Mouse (Mus musculus): Measurements from ENCODE around the gene Gm21885.

The Gm21885 gene

GRCm38 (mm10) chr11:94318056-94318455 is 36.4 kb downstream of the Gm21885 start:
- DNase-seq (ENCODE audit: low read depth, low spot score) = no peak

GRCm38 (mm10) chr11:94320969-94321930 is 39.6 kb downstream of the Gm21885 start:
- no peak for DNase-seq (ENCODE audit: low read depth, low spot score)

- peak; percentile 96 for DNase-seq (ENCODE audit: low read depth, low spot score)
These were observed 40.3 kb downstream of the Gm21885 start, which contains the start of gene Luc7l3 for GRCm38 (mm10) chr11:94321931-94322400. TSS of gene Luc7l3 (minus strand) at chr11:94321988.

- no peak for DNase-seq (ENCODE audit: low read depth, low spot score)
These were observed 41.0 kb downstream of the Gm21885 start for GRCm38 (mm10) chr11:94322636-94323035.

- DNase-seq (ENCODE audit: low read depth, low spot score) = no peak
These were observed 41.7 kb downstream of the Gm21885 start for GRCm38 (mm10) chr11:94323271-94323925.

GRCm38 (mm10) chr11:94324618-94325017 is 42.9 kb downstream of the Gm21885 start:
- no peak for DNase-seq (ENCODE audit: low read depth, low spot score)

GRCm38 (mm10) chr11:94326961-94327411 is 45.3 kb downstream of the Gm21885 start:
- DNase-seq (ENCODE audit: low read depth, low spot score) = no peak

GRCm38 (mm10) chr11:94327693-94328643 is 46.3 kb downstream of the Gm21885 start, which contains the start of gene Ankrd40:
TSS of gene Ankrd40 (plus strand) at chr11:94328001.
- DNase-seq (ENCODE audit: low read depth, low spot score) = peak; percentile 96

- no peak for DNase-seq (ENCODE audit: low read depth, low spot score)
These were observed 47.0 kb downstream of the Gm21885 start for GRCm38 (mm10) chr11:94328644-94329025.

GRCm38 (mm10) chr11:94329270-94329891 is 47.7 kb downstream of the Gm21885 start:
- peak; percentile 66 for DNase-seq (ENCODE audit: low read depth, low spot score)

GRCm38 (mm10) chr11:94330211-94330610 is 48.5 kb downstream of the Gm21885 start:
- DNase-seq (ENCODE audit: low read depth, low spot score) = no peak

GRCm38 (mm10) chr11:94332726-94333125 is 51.1 kb downstream of the Gm21885 start:
- no peak for DNase-seq (ENCODE audit: low read depth, low spot score)

GRCm38 (mm10) chr11:94334386-94334968 is 52.8 kb downstream of the Gm21885 start:
- no peak for DNase-seq (ENCODE audit: low read depth, low spot score)
